Mouse (Mus musculus): ENCODE results near the gene Xab2.

DNA sequence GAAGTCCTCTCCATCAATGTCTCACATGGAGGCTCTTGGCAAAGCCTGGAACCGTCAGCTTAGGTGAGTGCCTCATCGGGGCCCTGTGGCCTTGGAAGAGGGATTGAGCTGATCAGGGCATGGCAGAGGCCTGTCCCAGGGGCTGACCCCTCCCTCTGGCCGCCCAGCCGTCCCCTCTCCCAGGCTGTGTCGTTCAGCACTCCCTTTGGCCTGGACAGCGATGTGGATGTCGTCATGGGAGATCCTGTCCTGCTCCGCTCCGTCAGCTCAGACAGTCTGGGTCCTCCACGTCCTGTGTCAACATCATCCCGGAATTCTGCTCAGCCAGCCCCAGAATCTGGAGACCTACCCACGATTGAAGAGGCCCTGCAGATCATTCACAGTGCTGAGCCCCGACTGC, 17.7 kb downstream of the Xab2 start:
- no peak for TF ChIP-seq CTCF (IDR thresholded peaks at IDR 0.05; ENCODE audit: low read depth, low read length)
- no peak for TF ChIP-seq POLR2A (IDR thresholded peaks at IDR 0.05; ENCODE audit: extremely low read depth, insufficient read depth, low read length)
